Mouse (Mus musculus) cortical plate, adult 2 months (tissue): ENCODE results near the gene Gm8281. TPM values are rescaled to one million over a fixed set of nuclear protein-coding genes. Genes with fewer than 3 reads are reported as not detected.
"Not testable (repeated sequence)": the region's sequence is repeated elsewhere in the genome, so short reads cannot be mapped to it uniquely, and the experiment has no call there.

Experiments used
- H3K27ac ChIP-seq: fragments of 200-500 bp; 2 replicates; pipeline ENCODE4 v1.5.1; 2012; ENCODE audit warnings: low read length, control low read depth, inconsistent platforms; ENCODE audit not compliant: insufficient read depth
- H3K4me1 ChIP-seq: fragments of 200-500 bp; 2 replicates; pipeline ENCODE4 v1.6.1; 2011; ENCODE audit warnings: low read length; ENCODE audit not compliant: control insufficient read depth, insufficient read depth
- H3K4me3 ChIP-seq: fragments of 200-500 bp; 2 replicates; pipeline ENCODE4 v1.5.1; 2011; ENCODE audit warnings: mild to moderate bottlenecking, low read length, control low read depth; ENCODE audit not compliant: insufficient read depth
- polyA plus RNA-seq: library from polyadenylated mRNA; depleted of rRNA; stranded (reverse); fragments of >200 nt; gene quantifications from 2 replicates; pipeline ENCODE4 v1.2.3, GENCODE M21; 2012; rRNA removed

Gene Gm8281
- polyA plus RNA-seq, result 1.4 and 1.5 TPM in 2 replicates

GRCm38 (mm10) chr14:5070611-5071490 lies at the start of gene Gm8281:
TSS of gene Gm8281 (plus strand) at chr14:5071040.
- not testable (repeated sequence) for H3K4me1 ChIP-seq, H3K27ac ChIP-seq
- H3K4me3 ChIP-seq, result peak within 1 kb of the TSS; percentile 23; the same call in 1 of the 2 replicates

GRCm38 (mm10) chr14:5050329-5050728 lies 20.5 kb upstream of the Gm8281 start, which contains the start of gene 4930555G01Rik:
TSS of gene 4930555G01Rik (plus strand) at chr14:5050629.
- not testable (repeated sequence) for H3K4me1 ChIP-seq, H3K4me3 ChIP-seq, H3K27ac ChIP-seq

GRCm38 (mm10) chr14:5131219-5131618 lies 60.4 kb downstream of the Gm8281 start, which contains the start of gene Gm8279:
TSS of gene Gm8279 (plus strand) at chr14:5131519.
- not testable (repeated sequence) for H3K4me1 ChIP-seq, H3K4me3 ChIP-seq, H3K27ac ChIP-seq

Other genes with a start within 250 kb of the Gm8281 start
- not detected in 2 replicates for gene Gm3269, start 232.9 kb upstream of the Gm8281 start, polyA plus RNA-seq
- 0.76 TPM in 1 of 2 replicates, not detected in the other for gene Gm3264, start 215.5 kb upstream of the Gm8281 start, polyA plus RNA-seq
- gene Gm3278, start 178.6 kb upstream of the Gm8281 start, polyA plus RNA-seq, result 0.08 TPM in 1 of 2 replicates, not detected in the other
- gene Gm8297, start 87.1 kb upstream of the Gm8281 start, polyA plus RNA-seq, result not detected in 2 replicates
- not detected in 2 replicates for gene Gm3298, start 55.1 kb upstream of the Gm8281 start, polyA plus RNA-seq
- gene 4930555G01Rik, start 20.4 kb upstream of the Gm8281 start, polyA plus RNA-seq, result not detected in 2 replicates
- not detected in 2 replicates for gene Gm8279, start 60.5 kb downstream of the Gm8281 start, polyA plus RNA-seq
- not detected in 2 replicates for gene Gm3317, start 93.5 kb downstream of the Gm8281 start, polyA plus RNA-seq
- not detected in 2 replicates for gene Gm8271, start 114.8 kb downstream of the Gm8281 start, polyA plus RNA-seq
- not detected in 2 replicates for gene Gm3526, start 189.5 kb downstream of the Gm8281 start, polyA plus RNA-seq